Mouse (Mus musculus) G1E (cell line): ENCODE results near the gene Hsd17b6.

Experiments used
- CTCF ChIP-seq: IDR thresholded peaks from 2 replicates; pipeline ENCODE4 v1.5.1; 2012; ENCODE audit warnings: low read depth, low read length, inconsistent platforms, mixed read lengths
- TAL1 ChIP-seq: conservative IDR thresholded peaks from 2 replicates; pipeline ENCODE4 v1.6.1; 2012; ENCODE audit warnings: low read depth, low read length, inconsistent platforms, mixed read lengths

GRCm38 (mm10) chr10:128051589-128051988 lies 44.2 kb upstream of the Hsd17b6 start:
- TF ChIP-seq CTCF (no peak), TAL1 (no peak)
